Mouse (Mus musculus): ENCODE data around the gene Klc3. TPM values are rescaled to one million over a fixed set of nuclear protein-coding genes. Genes with fewer than 3 reads are reported as not detected.

Klc3 gene
- polyA plus RNA-seq, 1 experiment, result 2.3 TPM

GRCm38 (mm10) chr7:19410766-19411344 lies 7.0 kb upstream of the Klc3 start:
- WGBS, result 83% methylated on average over 11 of the region's 11 CpGs
- DNase-seq (ENCODE audit: low read depth in 1 of 2, low spot score in 2 of 2), result no peak

GRCm38 (mm10) chr7:19409753-19410152 lies 5.8 kb upstream of the Klc3 start:
- WGBS, result 58% methylated on average over 6 of the region's 6 CpGs
- Histone ChIP-seq H3K4me1 (ENCODE audit: control insufficient read depth, insufficient read depth, insufficient read length) (peaks cover 2% of the 10 kb centered on the region; the same call in 1 of the 2 replicates), H3K27ac (ENCODE audit: insufficient read depth, low read length) (no peak overlapping the region), H3K36me3 (ENCODE audit: control insufficient read depth, insufficient read depth, low read length) (no peaks in the 10 kb centered on the region), H3K4me3 (ENCODE audit: extremely low read depth, insufficient read depth, insufficient read length) (no peak overlapping the region), H3K27me3 (ENCODE audit: control insufficient read depth, insufficient read depth, low read length) (no peaks in the 10 kb centered on the region)
- TF ChIP-seq CTCF (IDR thresholded peaks at IDR 0.05; ENCODE audit: extremely low read depth, insufficient read depth, insufficient read length, insufficient replicate concordance) (no peak), POLR2A (IDR thresholded peaks at IDR 0.05; ENCODE audit: low read depth, low read length) (no peak)
- no peak for DNase-seq (ENCODE audit: low read depth in 1 of 2, low spot score in 2 of 2)

More at GRCm38 (mm10) chr7:19410766-19411344, 7.0 kb upstream of the Klc3 start:
- no peaks in the 10 kb centered on the region for H3K27me3 ChIP-seq (ENCODE audit: control insufficient read depth, insufficient read depth, low read length)
- TF ChIP-seq CTCF (IDR thresholded peaks at IDR 0.05; ENCODE audit: extremely low read depth, insufficient read depth, insufficient read length, insufficient replicate concordance) (no peak), POLR2A (IDR thresholded peaks at IDR 0.05; ENCODE audit: low read depth, low read length) (no peak)
- no peaks in the 10 kb centered on the region for H3K36me3 ChIP-seq (ENCODE audit: control insufficient read depth, insufficient read depth, low read length)
- H3K27ac ChIP-seq (ENCODE audit: insufficient read depth, low read length), result no peak overlapping the region
- no peaks in the 10 kb centered on the region for H3K4me1 ChIP-seq (ENCODE audit: control insufficient read depth, insufficient read depth, insufficient read length)
- H3K4me3 ChIP-seq (ENCODE audit: extremely low read depth, insufficient read depth, insufficient read length), result no peak overlapping the region

- TF ChIP-seq CTCF (IDR thresholded peaks at IDR 0.05; ENCODE audit: extremely low read depth, insufficient read depth, insufficient read length, insufficient replicate concordance) (peak; percentile 100), POLR2A (IDR thresholded peaks at IDR 0.05; ENCODE audit: low read depth, low read length) (no peak)
- 2% methylated on average over 19 of the region's 19 CpGs for WGBS
- Histone ChIP-seq H3K4me3 (ENCODE audit: extremely low read depth, insufficient read depth, insufficient read length) (no peak overlapping the region), H3K4me1 (ENCODE audit: control insufficient read depth, insufficient read depth, insufficient read length) (peaks cover 13% of the 10 kb centered on the region), H3K27ac (ENCODE audit: insufficient read depth, low read length) (no peak overlapping the region), H3K36me3 (ENCODE audit: control insufficient read depth, insufficient read depth, low read length) (no peaks in the 10 kb centered on the region), H3K27me3 (ENCODE audit: control insufficient read depth, insufficient read depth, low read length) (peaks cover 6% of the 10 kb centered on the region)
- DNase-seq (ENCODE audit: low read depth in 1 of 2, low spot score in 2 of 2), result peak; percentile 57 to 75
These were observed 1.5 kb upstream of the Klc3 start for GRCm38 (mm10) chr7:19405417-19405816.

- Histone ChIP-seq H3K4me1 (ENCODE audit: control insufficient read depth, insufficient read depth, insufficient read length) (peaks cover 16% of the 10 kb centered on the region), H3K4me3 (ENCODE audit: extremely low read depth, insufficient read depth, insufficient read length) (peak within 1 kb of the TSS; percentile 53; the same call in 1 of the 2 replicates), H3K36me3 (ENCODE audit: control insufficient read depth, insufficient read depth, low read length) (no peaks in the 10 kb centered on the region), H3K27ac (ENCODE audit: insufficient read depth, low read length) (no peak within 1 kb of the TSS), H3K27me3 (ENCODE audit: control insufficient read depth, insufficient read depth, low read length) (peaks cover 8% of the 10 kb centered on the region)
- 53% methylated on average over 7 of the region's 7 CpGs for WGBS
- no peak for DNase-seq (ENCODE audit: low read depth in 1 of 2, low spot score in 2 of 2)
- TF ChIP-seq CTCF (IDR thresholded peaks at IDR 0.05; ENCODE audit: extremely low read depth, insufficient read depth, insufficient read length, insufficient replicate concordance) (no peak), POLR2A (IDR thresholded peaks at IDR 0.05; ENCODE audit: low read depth, low read length) (no peak)
These were observed 572 bp upstream of the Klc3 start, which contains the start of gene Ckm for GRCm38 (mm10) chr7:19404476-19404875. Gene Ckm (plus strand): TSS chr7:19404776.

GRCm38 (mm10) chr7:19402535-19403112 lies 1.3 kb downstream of the Klc3 start:
- no peak for DNase-seq (ENCODE audit: low read depth in 1 of 2, low spot score in 2 of 2)
- H3K36me3 ChIP-seq (ENCODE audit: control insufficient read depth, insufficient read depth, low read length), result no peaks in the 10 kb centered on the region
- no peak overlapping the region for H3K27ac ChIP-seq (ENCODE audit: insufficient read depth, low read length)
- 88% methylated on average over 9 of the region's 9 CpGs for WGBS
- peaks cover 8% of the 10 kb centered on the region for H3K27me3 ChIP-seq (ENCODE audit: control insufficient read depth, insufficient read depth, low read length)
- H3K4me1 ChIP-seq (ENCODE audit: control insufficient read depth, insufficient read depth, insufficient read length), result peaks cover 16% of the 10 kb centered on the region
- TF ChIP-seq POLR2A (IDR thresholded peaks at IDR 0.05; ENCODE audit: low read depth, low read length), result no peak
- TF ChIP-seq CTCF (IDR thresholded peaks at IDR 0.05; ENCODE audit: extremely low read depth, insufficient read depth, insufficient read length, insufficient replicate concordance), result no peak
- H3K4me3 ChIP-seq (ENCODE audit: extremely low read depth, insufficient read depth, insufficient read length), result no peak overlapping the region

GRCm38 (mm10) chr7:19400946-19401345 lies 3.0 kb downstream of the Klc3 start:
- no peaks in the 10 kb centered on the region for H3K36me3 ChIP-seq (ENCODE audit: control insufficient read depth, insufficient read depth, low read length)
- 85% methylated on average over 4 of the region's 4 CpGs for WGBS

More at GRCm38 (mm10) chr7:19400946-19401345, 3.0 kb downstream of the Klc3 start:
- Histone ChIP-seq H3K4me3 (ENCODE audit: extremely low read depth, insufficient read depth, insufficient read length) (no peak overlapping the region), H3K27ac (ENCODE audit: insufficient read depth, low read length) (no peak overlapping the region), H3K27me3 (ENCODE audit: control insufficient read depth, insufficient read depth, low read length) (peaks cover 8% of the 10 kb centered on the region), H3K4me1 (ENCODE audit: control insufficient read depth, insufficient read depth, insufficient read length) (peaks cover 16% of the 10 kb centered on the region)
- TF ChIP-seq POLR2A (IDR thresholded peaks at IDR 0.05; ENCODE audit: low read depth, low read length), result no peak
- TF ChIP-seq CTCF (IDR thresholded peaks at IDR 0.05; ENCODE audit: extremely low read depth, insufficient read depth, insufficient read length, insufficient replicate concordance), result no peak
- no peak for DNase-seq (ENCODE audit: low read depth in 1 of 2, low spot score in 2 of 2)
